Comparison of ENCODE assay signal across 14 mouse cellular contexts in genomic region chr17:35190096-35190495, GRCm38 (mm10). TPM values are rescaled to one million over a fixed set of nuclear protein-coding genes. Genes with fewer than 3 reads are reported as not detected.
A peak's percentile ranks its signal among the peaks of the same experiment; 100 is the strongest.
DNase-seq lines count a peak whose midpoint lies in the region; ATAC-seq and TF ChIP-seq lines count a peak whose summit lies in the region.
"Had no signal": no experiment of that assay in that cellular context is flagged by ENCODE, and none has a peak within 500 bp of the region (broad histone marks: within the 10 kb centered on the region; RNA-seq: fewer than 3 reads in every experiment).

No protein-coding gene starts in this region.

- no peak for TF ChIP-seq POLR2A in liver, adult 2 months (IDR thresholded peaks at IDR 0.05; ENCODE audit: extremely low read depth, insufficient read depth, low read length)

- no peak overlapping the region for H3K4me2 ChIP-seq in liver, embryonic 16.5 days (ENCODE audit: low read depth, low read length)
- no peak overlapping the region for H3K4me2 ChIP-seq in kidney, embryonic 15.5 days
- H3K4me2 ChIP-seq: embryonic facial prominence, embryonic 12.5 days; forebrain, embryonic 13.5 days; hindbrain, embryonic 13.5 days had no signal

- no peak for DNase-seq in liver, adult 2 months (ENCODE audit: extremely low read depth, low read depth, low spot score)
- DNase-seq in liver = no peak
- peak; percentile 69 for DNase-seq in thymus, postnatal 14 days
- DNase-seq in gastrocnemius, adult 2 months = no peak
- DNase-seq in left cerebral cortex, postnatal 36 days (ENCODE audit: low spot score in 2 of 2) = no peak
- DNase-seq: kidney, postnatal 36 days; lung, postnatal 4 days had no signal

- ATAC-seq in activated CD4-positive, CD25-positive, alpha-beta regulatory T cell, adult 4 months = peak; percentile 64
- no peak for ATAC-seq in liver, embryonic 16.5 days (ENCODE audit: low read depth)
- ATAC-seq in kidney, embryonic 15.5 days (replicated peaks; ENCODE audit: low FRiP score) = no peak
- ATAC-seq: forebrain, embryonic 13.5 days had no signal

- intact Hi-C loops in gastrocnemius, adult 2 months (cut with DNase I) = no loop called here
- intact Hi-C loops in left cerebral cortex, postnatal 36 days (cut with DNase I) = no loop called here

- H3K9ac ChIP-seq in liver, adult 2 months (ENCODE audit: low read depth, low read length) = no peak overlapping the region
- H3K9ac ChIP-seq in liver, embryonic 16.5 days (ENCODE audit: low read depth, low read length) = no peak overlapping the region
- no peak overlapping the region for H3K9ac ChIP-seq in kidney, embryonic 15.5 days
- H3K9ac ChIP-seq: embryonic facial prominence, embryonic 12.5 days; forebrain, embryonic 13.5 days; hindbrain, embryonic 13.5 days had no signal

- 69% methylated on average over 4 of the region's 4 CpGs for WGBS in liver, adult 2 months
- 12% methylated on average over 4 of the region's 4 CpGs for WGBS in liver, embryonic 16.5 days (ENCODE audit: insufficient replicate concordance)
- 80% methylated on average over 4 of the region's 4 CpGs for WGBS in kidney, embryonic 15.5 days

- H3K27ac ChIP-seq in liver, adult 2 months (replicated peaks; ENCODE audit: insufficient read depth, low read depth, low read length) = 0 out of 2 replicates have a peak overlapping the region, but pooled peaks have one; percentile 2
- H3K27ac ChIP-seq in liver, embryonic 16.5 days (ENCODE audit: low read length) = peak overlapping the region; percentile 80
- no peak overlapping the region for H3K27ac ChIP-seq in gastrocnemius, adult 2 months
- no peak overlapping the region for H3K27ac ChIP-seq in kidney, embryonic 15.5 days
- H3K27ac ChIP-seq: embryonic facial prominence, embryonic 12.5 days; heart, adult 2 months; hindbrain, embryonic 13.5 days had no signal

- H3K9me3 ChIP-seq in liver, embryonic 16.5 days (replicated peaks; ENCODE audit: control insufficient read depth, low read length) = no peaks in the 10 kb centered on the region
- H3K9me3 ChIP-seq in kidney, embryonic 15.5 days (replicated peaks) = no peaks in the 10 kb centered on the region
- H3K9me3 ChIP-seq: embryonic facial prominence, embryonic 12.5 days; forebrain, embryonic 13.5 days; hindbrain, embryonic 13.5 days had no signal

- no peaks in the 10 kb centered on the region for H3K4me1 ChIP-seq in liver, adult 2 months (ENCODE audit: control insufficient read depth, insufficient read depth, low read length)
- H3K4me1 ChIP-seq in liver, embryonic 16.5 days (ENCODE audit: control insufficient read depth, low read depth, low read length) = peaks cover 14% of the 10 kb centered on the region
- H3K4me1 ChIP-seq in kidney, embryonic 15.5 days = peaks cover 21% of the 10 kb centered on the region

- no peaks in the 10 kb centered on the region for H3K79me2 ChIP-seq in liver, adult 2 months (ENCODE audit: control insufficient read depth, insufficient read depth, low read length)

- H3K4me3 ChIP-seq in liver, adult 2 months (ENCODE audit: insufficient read depth, low read depth, low read length) = no peak overlapping the region
- no peak overlapping the region for H3K4me3 ChIP-seq in liver, embryonic 16.5 days (ENCODE audit: low read depth, low read length)
- H3K4me3 ChIP-seq in gastrocnemius, adult 2 months = no peak overlapping the region
- no peak overlapping the region for H3K4me3 ChIP-seq in kidney, embryonic 15.5 days (replicated peaks)
- H3K4me3 ChIP-seq: embryonic facial prominence, embryonic 12.5 days; forebrain, embryonic 13.5 days; heart, adult 2 months; hindbrain, embryonic 13.5 days had no signal

- 0 out of 2 replicates have a peak, but pooled peaks cover 3% of the 10 kb centered on the region for H3K27me3 ChIP-seq in liver, adult 2 months (ENCODE audit: control insufficient read depth, insufficient read depth, low read length)
- peaks cover 12% of the 10 kb centered on the region for H3K27me3 ChIP-seq in liver, embryonic 16.5 days (ENCODE audit: control insufficient read depth, insufficient read depth, low read depth, low read length)
- H3K27me3 ChIP-seq in kidney, embryonic 15.5 days = peaks cover 20% of the 10 kb centered on the region

- no peaks in the 10 kb centered on the region for H3K36me3 ChIP-seq in liver, adult 2 months (ENCODE audit: control insufficient read depth, insufficient read depth, low read length)
- H3K36me3 ChIP-seq in liver, embryonic 16.5 days (ENCODE audit: control insufficient read depth, insufficient read depth) = no peaks in the 10 kb centered on the region
- no peaks in the 10 kb centered on the region for H3K36me3 ChIP-seq in kidney, embryonic 15.5 days
- H3K36me3 ChIP-seq: embryonic facial prominence, embryonic 12.5 days; hindbrain, embryonic 13.5 days had no signal

- TF ChIP-seq CTCF in liver, adult 2 months (IDR thresholded peaks at IDR 0.05; ENCODE audit: low read depth, low read length) = no peak
- no peak for TF ChIP-seq CTCF in gastrocnemius, adult 2 months (IDR thresholded peaks at IDR 0.05)

RNA-seq across cellular contexts. Expression of gene Lst1, which starts 1.9 kb away (rescaled TPM):
- total RNA-seq in liver, adult 2 months (2014; rRNA removed) = 10.2 and 13.0 TPM in 2 replicates
- 5.9 and 11.8 TPM in 2 replicates for polyA plus RNA-seq in liver, adult 2 months (2012; rRNA removed)
- polyA plus RNA-seq in activated CD4-positive, CD25-positive, alpha-beta regulatory T cell, adult 4 months (2017; shearing (Covaris generic)) = 10 to 100 TPM in 1 of 2 experiments, 1 to 10 TPM in 1; 5.4 to 13.4 TPM
- 38.8 and 41.4 TPM in 2 replicates for polyA plus RNA-seq in liver, embryonic 16.5 days (2015; fragmentation: Nextera tagmentation; extraction: Ambion mirVana)
- 1 to 10 TPM in 1 of 2 experiments, under 1 TPM in 1; 0.67 to 1.2 TPM for total RNA-seq in gastrocnemius, adult 2 months (2021)
- total RNA-seq in left cerebral cortex, postnatal 36 days (2021) = 1 to 10 TPM; 8.6 to 9.9 TPM
- 12.1 and 13.7 TPM in 2 replicates for polyA plus RNA-seq in kidney, embryonic 15.5 days (2015; fragmentation: Nextera tagmentation; extraction: Ambion mirVana)

RNA-seq across cellular contexts. Expression of gene Ltb, which starts 4.1 kb away (rescaled TPM):
- total RNA-seq in liver, adult 2 months (2014; rRNA removed) = 1.8 and 3.0 TPM in 2 replicates
- 2.6 and 4.7 TPM in 2 replicates for polyA plus RNA-seq in liver, adult 2 months (2012; rRNA removed)
- polyA plus RNA-seq in activated CD4-positive, CD25-positive, alpha-beta regulatory T cell, adult 4 months (2017; shearing (Covaris generic)) = 100 to 1,000 TPM; 134 to 383 TPM
- 1.2 and 2.4 TPM in 2 replicates for polyA plus RNA-seq in liver, embryonic 16.5 days (2015; fragmentation: Nextera tagmentation; extraction: Ambion mirVana)
- not detected for total RNA-seq in gastrocnemius, adult 2 months (2021)
- 1 to 10 TPM; 1.1 to 1.3 TPM for total RNA-seq in left cerebral cortex, postnatal 36 days (2021)
- 0.53 and 0.72 TPM in 2 replicates for polyA plus RNA-seq in kidney, embryonic 15.5 days (2015; fragmentation: Nextera tagmentation; extraction: Ambion mirVana)
- polyA plus RNA-seq: forebrain, embryonic 13.5 days had no signal

RNA-seq across cellular contexts. Expression of gene Tnf, which starts 11.7 kb away (rescaled TPM):
- total RNA-seq in liver, adult 2 months (2014; rRNA removed) = 0.13 TPM in 1 of 2 replicates, not detected in the other
- polyA plus RNA-seq in liver, adult 2 months (2012; rRNA removed) = 0.15 and 0.29 TPM in 2 replicates
- polyA plus RNA-seq in activated CD4-positive, CD25-positive, alpha-beta regulatory T cell, adult 4 months (2017; shearing (Covaris generic)) = 10 to 100 TPM; 21.5 to 21.6 TPM
- 0.36 and 0.48 TPM in 2 replicates for polyA plus RNA-seq in liver, embryonic 16.5 days (2015; fragmentation: Nextera tagmentation; extraction: Ambion mirVana)
- not detected for total RNA-seq in gastrocnemius, adult 2 months (2021)
- under 1 TPM in 1 of 2 experiments, not detected in 1; 0.25 TPM for total RNA-seq in left cerebral cortex, postnatal 36 days (2021)
- 0.12 TPM in 1 of 2 replicates, not detected in the other for polyA plus RNA-seq in kidney, embryonic 15.5 days (2015; fragmentation: Nextera tagmentation; extraction: Ambion mirVana)
- polyA plus RNA-seq: forebrain, embryonic 13.5 days; hindbrain, embryonic 13.5 days had no signal

RNA-seq across cellular contexts. Expression of gene Aif1, which starts 14.2 kb away (rescaled TPM):
- total RNA-seq in liver, adult 2 months (2014; rRNA removed) = 8.6 and 13.3 TPM in 2 replicates
- polyA plus RNA-seq in liver, adult 2 months (2012; rRNA removed) = 1.6 and 2.5 TPM in 2 replicates
- polyA plus RNA-seq in activated CD4-positive, CD25-positive, alpha-beta regulatory T cell, adult 4 months (2017; shearing (Covaris generic)) = 1 to 10 TPM in 1 of 2 experiments, under 1 TPM in 1; 0.91 to 1.9 TPM
- 22.8 and 23.2 TPM in 2 replicates for polyA plus RNA-seq in liver, embryonic 16.5 days (2015; fragmentation: Nextera tagmentation; extraction: Ambion mirVana)
- total RNA-seq in gastrocnemius, adult 2 months (2021) = under 1 TPM in 1 of 2 experiments, not detected in 1; 0.75 TPM
- total RNA-seq in left cerebral cortex, postnatal 36 days (2021) = 10 to 100 TPM in 1 of 2 experiments, 1 to 10 TPM in 1; 9.1 to 13.0 TPM
- 8.8 and 9.2 TPM in 2 replicates for polyA plus RNA-seq in kidney, embryonic 15.5 days (2015; fragmentation: Nextera tagmentation; extraction: Ambion mirVana)

RNA-seq across cellular contexts. Expression of gene Lta, which starts 15.1 kb away (rescaled TPM):
- total RNA-seq in liver, adult 2 months (2014; rRNA removed) = 0.27 TPM in 1 of 2 replicates, not detected in the other
- polyA plus RNA-seq in liver, adult 2 months (2012; rRNA removed) = 0.06 TPM in 1 of 2 replicates, not detected in the other
- polyA plus RNA-seq in activated CD4-positive, CD25-positive, alpha-beta regulatory T cell, adult 4 months (2017; shearing (Covaris generic)) = 10 to 100 TPM; 70.5 to 90.5 TPM
- polyA plus RNA-seq in liver, embryonic 16.5 days (2015; fragmentation: Nextera tagmentation; extraction: Ambion mirVana) = not detected in 2 replicates
- total RNA-seq in gastrocnemius, adult 2 months (2021) = under 1 TPM in 1 of 2 experiments, not detected in 1; 0.41 TPM
- 1 to 10 TPM in 1 of 2 experiments, under 1 TPM in 1; 0.44 to 1.1 TPM for total RNA-seq in left cerebral cortex, postnatal 36 days (2021)
- 0.10 TPM in 1 of 2 replicates, not detected in the other for polyA plus RNA-seq in kidney, embryonic 15.5 days (2015; fragmentation: Nextera tagmentation; extraction: Ambion mirVana)
- polyA plus RNA-seq: forebrain, embryonic 13.5 days had no signal

Comparison
In these comparisons a context has a peak if more than half of its experiments do, and no peak if none do; other contexts are left out.
1. H3K27ac ChIP-seq: peak in liver, adult 2 months (single experiment) and liver, embryonic 16.5 days (single experiment); none in gastrocnemius, adult 2 months (single experiment) and kidney, embryonic 15.5 days (single experiment).
2. RNA of gene Ltb, which starts 4.1 kb away (polyA plus RNA-seq): 134 to 383 TPM in activated CD4-positive, CD25-positive, alpha-beta regulatory T cell, adult 4 months; 2.6 to 4.7 TPM in liver, adult 2 months, 1.2 to 2.4 TPM in liver, embryonic 16.5 days and 0.53 to 0.72 TPM in kidney, embryonic 15.5 days; every median in the first group is over 10 times any median in the second.
3. RNA of gene Tnf, which starts 11.7 kb away (polyA plus RNA-seq): 21.5 to 21.6 TPM in activated CD4-positive, CD25-positive, alpha-beta regulatory T cell, adult 4 months; 0.36 to 0.48 TPM in liver, embryonic 16.5 days, 0.15 to 0.29 TPM in liver, adult 2 months and 0.12 TPM in kidney, embryonic 15.5 days; every median in the first group is over 10 times any median in the second.